Mouse (Mus musculus): Measurements from ENCODE around the gene Slc27a1. TPM values are rescaled to one million over a fixed set of nuclear protein-coding genes. Genes with fewer than 3 reads are reported as not detected.

The Slc27a1 gene
- polyA plus RNA-seq, 1 experiment from 2014 or later, result 51.1 TPM

GRCm38 (mm10) chr8:71625088-71625487 lies 56.4 kb downstream of the Slc27a1 start:
- Histone ChIP-seq H3K4me1 (peaks cover 33% of the 10 kb centered on the region), H3K9me3 (replicated peaks) (peaks cover 11% of the 10 kb centered on the region), H3K27ac (replicated peaks) (no peak overlapping the region), H3K27me3 (peaks cover 3% of the 10 kb centered on the region; the same call in 1 of the 2 replicates), H3K4me3 (replicated peaks) (no peak overlapping the region), H3K9ac (no peak overlapping the region), H3K4me2 (replicated peaks) (no peak overlapping the region), H3K36me3 (peaks cover 64% of the 10 kb centered on the region)
- no peak for ATAC-seq (ENCODE audit: insufficient number of reproducible peaks, low FRiP score, low TSS enrichment, low read depth)
- WGBS, result 68% methylated on average over 1 of the region's 1 CpGs

GRCm38 (mm10) chr8:71626753-71627152 lies 58.1 kb downstream of the Slc27a1 start:
- peak overlapping the region; percentile 68 for H3K27ac ChIP-seq (replicated peaks)
- peaks cover 34% of the 10 kb centered on the region for H3K4me1 ChIP-seq
- 73% methylated on average over 9 of the region's 9 CpGs for WGBS

GRCm38 (mm10) chr8:71627265-71628099 lies 58.8 kb downstream of the Slc27a1 start:
- peaks cover 7% of the 10 kb centered on the region for H3K27me3 ChIP-seq
- no peak overlapping the region for H3K4me3 ChIP-seq (replicated peaks)
- peaks cover 34% of the 10 kb centered on the region for H3K4me1 ChIP-seq
- no peak for ATAC-seq (ENCODE audit: insufficient number of reproducible peaks, low FRiP score, low TSS enrichment, low read depth)
- H3K9ac ChIP-seq, result no peak overlapping the region
- H3K36me3 ChIP-seq, result peaks cover 40% of the 10 kb centered on the region
- no peak overlapping the region for H3K4me2 ChIP-seq (replicated peaks)
- 37% methylated on average over 9 of the region's 9 CpGs for WGBS
- H3K9me3 ChIP-seq (replicated peaks), result peaks cover 7% of the 10 kb centered on the region
- peak overlapping the region; percentile 86 for H3K27ac ChIP-seq (replicated peaks)

More at GRCm38 (mm10) chr8:71626753-71627152, 58.1 kb downstream of the Slc27a1 start:
- ATAC-seq (ENCODE audit: insufficient number of reproducible peaks, low FRiP score, low TSS enrichment, low read depth), result no peak
- Histone ChIP-seq H3K9me3 (replicated peaks) (peaks cover 11% of the 10 kb centered on the region), H3K9ac (no peak overlapping the region), H3K4me2 (replicated peaks) (no peak overlapping the region), H3K27me3 (peaks cover 7% of the 10 kb centered on the region), H3K4me3 (replicated peaks) (no peak overlapping the region), H3K36me3 (peaks cover 47% of the 10 kb centered on the region)

GRCm38 (mm10) chr8:71628396-71629095 lies 59.9 kb downstream of the Slc27a1 start:
- H3K27ac ChIP-seq (replicated peaks), result peak overlapping the region; percentile 86
- peaks cover 7% of the 10 kb centered on the region for H3K27me3 ChIP-seq
- WGBS, result 4% methylated on average over 16 of the region's 16 CpGs
- H3K9ac ChIP-seq, result peak overlapping the region; percentile 54
- H3K4me1 ChIP-seq, result peaks cover 34% of the 10 kb centered on the region
- ATAC-seq (ENCODE audit: insufficient number of reproducible peaks, low FRiP score, low TSS enrichment, low read depth), result no peak
- H3K36me3 ChIP-seq, result peaks cover 29% of the 10 kb centered on the region
- H3K4me3 ChIP-seq (replicated peaks), result peak overlapping the region; percentile 58
- peak overlapping the region; percentile 99 for H3K4me2 ChIP-seq (replicated peaks)
- no peaks in the 10 kb centered on the region for H3K9me3 ChIP-seq (replicated peaks)

- under 1% methylated on average over 55 of the region's 55 CpGs for WGBS
- ATAC-seq (ENCODE audit: insufficient number of reproducible peaks, low FRiP score, low TSS enrichment, low read depth), result peak; percentile 90
- H3K4me1 ChIP-seq, result peaks cover 39% of the 10 kb centered on the region
- no peaks in the 10 kb centered on the region for H3K9me3 ChIP-seq (replicated peaks)
- peak overlapping the region; percentile 99 for H3K4me2 ChIP-seq (replicated peaks)
- peaks cover 14% of the 10 kb centered on the region for H3K27me3 ChIP-seq
- peaks cover 22% of the 10 kb centered on the region for H3K36me3 ChIP-seq
- peak overlapping the region; percentile 86 for H3K27ac ChIP-seq (replicated peaks)
- peak overlapping the region; percentile 54 for H3K9ac ChIP-seq
- H3K4me3 ChIP-seq (replicated peaks), result peak overlapping the region; percentile 58
Observed at GRCm38 (mm10) chr8:71629096-71629697, 60.5 kb downstream of the Slc27a1 start.

- H3K4me2 ChIP-seq (replicated peaks), result peak overlapping the region; percentile 99
- H3K27me3 ChIP-seq, result peaks cover 14% of the 10 kb centered on the region
- ATAC-seq (ENCODE audit: insufficient number of reproducible peaks, low FRiP score, low TSS enrichment, low read depth), result peak; percentile 5
- no peaks in the 10 kb centered on the region for H3K9me3 ChIP-seq (replicated peaks)
- 4% methylated on average over 25 of the region's 25 CpGs for WGBS
- H3K4me1 ChIP-seq, result peaks cover 45% of the 10 kb centered on the region
- H3K9ac ChIP-seq, result peak overlapping the region; percentile 35; the same call in 1 of the 2 replicates
- peak overlapping the region; percentile 86 for H3K27ac ChIP-seq (replicated peaks)
- peaks cover 16% of the 10 kb centered on the region; the same call in 1 of the 2 replicates for H3K36me3 ChIP-seq
- peak overlapping the region; percentile 58 for H3K4me3 ChIP-seq (replicated peaks)
Observed at GRCm38 (mm10) chr8:71629781-71630212, 61.1 kb downstream of the Slc27a1 start.

GRCm38 (mm10) chr8:71630761-71631160 lies 62.1 kb downstream of the Slc27a1 start:
- H3K4me3 ChIP-seq (replicated peaks), result no peak overlapping the region
- no peak overlapping the region for H3K27ac ChIP-seq (replicated peaks)
- H3K4me1 ChIP-seq, result peaks cover 45% of the 10 kb centered on the region
- H3K4me2 ChIP-seq (replicated peaks), result no peak overlapping the region
- WGBS, result 82% methylated on average over 6 of the region's 6 CpGs
- H3K27me3 ChIP-seq, result peaks cover 20% of the 10 kb centered on the region
- no peak for ATAC-seq (ENCODE audit: insufficient number of reproducible peaks, low FRiP score, low TSS enrichment, low read depth)
- peaks cover 8% of the 10 kb centered on the region; the same call in 1 of the 2 replicates for H3K36me3 ChIP-seq
- H3K9ac ChIP-seq, result no peak overlapping the region
- no peaks in the 10 kb centered on the region for H3K9me3 ChIP-seq (replicated peaks)

- no peak overlapping the region for H3K27ac ChIP-seq (replicated peaks)
Observed at GRCm38 (mm10) chr8:71631897-71632296, 63.2 kb downstream of the Slc27a1 start.

GRCm38 (mm10) chr8:71633164-71633563 lies 64.5 kb downstream of the Slc27a1 start:
- WGBS, result 7% methylated on average over 10 of the region's 22 CpGs
- Histone ChIP-seq H3K9ac (no peak overlapping the region), H3K27ac (replicated peaks) (no peak overlapping the region), H3K36me3 (no peaks in the 10 kb centered on the region), H3K9me3 (replicated peaks) (no peaks in the 10 kb centered on the region), H3K27me3 (peaks cover 20% of the 10 kb centered on the region), H3K4me2 (replicated peaks) (peak overlapping the region; percentile 47), H3K4me3 (replicated peaks) (0 out of 2 replicates have a peak overlapping the region, but pooled peaks have one; percentile 17), H3K4me1 (peaks cover 32% of the 10 kb centered on the region)
- ATAC-seq (ENCODE audit: insufficient number of reproducible peaks, low FRiP score, low TSS enrichment, low read depth), result no peak

More at GRCm38 (mm10) chr8:71631897-71632296, 63.2 kb downstream of the Slc27a1 start:
- no peaks in the 10 kb centered on the region for H3K9me3 ChIP-seq (replicated peaks)
- H3K4me3 ChIP-seq (replicated peaks), result no peak overlapping the region
- no peak overlapping the region for H3K9ac ChIP-seq
- no peak for ATAC-seq (ENCODE audit: insufficient number of reproducible peaks, low FRiP score, low TSS enrichment, low read depth)
- WGBS, result 62% methylated on average over 2 of the region's 2 CpGs
- no peaks in the 10 kb centered on the region for H3K36me3 ChIP-seq
- H3K4me1 ChIP-seq, result peaks cover 44% of the 10 kb centered on the region
- peaks cover 20% of the 10 kb centered on the region for H3K27me3 ChIP-seq
- no peak overlapping the region for H3K4me2 ChIP-seq (replicated peaks)

GRCm38 (mm10) chr8:71633981-71634667 lies 65.4 kb downstream of the Slc27a1 start:
- Histone ChIP-seq H3K36me3 (no peaks in the 10 kb centered on the region), H3K27me3 (peaks cover 20% of the 10 kb centered on the region), H3K4me3 (replicated peaks) (peak overlapping the region; percentile 10), H3K9me3 (replicated peaks) (no peaks in the 10 kb centered on the region), H3K27ac (replicated peaks) (no peak overlapping the region), H3K4me2 (replicated peaks) (peak overlapping the region; percentile 47), H3K9ac (no peak overlapping the region), H3K4me1 (peaks cover 22% of the 10 kb centered on the region)
- WGBS, result 2% methylated on average over 26 of the region's 26 CpGs
- ATAC-seq (ENCODE audit: insufficient number of reproducible peaks, low FRiP score, low TSS enrichment, low read depth), result no peak

All from embryonic facial prominence, embryonic 15.5 days (tissue).